Mouse (Mus musculus) lung, postnatal 4 days (tissue): ENCODE measurements at regions not wholly inside any gene's neighbourhood (a gene's known extent, or its start where the extent isn't known, plus 50 kb on each side); places are given as distances from the start of the nearest gene placed in this dataset.

ENCODE experiments used
- DNase-seq, 2 experiments: peaks; one replicate each; pipeline ENCODE4 v3.0.0; 2021

- no peak for DNase-seq
Observed at GRCm38 (mm10) chr7:63313096-63313495, 100.7 kb upstream of the Chrna7 start.

DNA sequence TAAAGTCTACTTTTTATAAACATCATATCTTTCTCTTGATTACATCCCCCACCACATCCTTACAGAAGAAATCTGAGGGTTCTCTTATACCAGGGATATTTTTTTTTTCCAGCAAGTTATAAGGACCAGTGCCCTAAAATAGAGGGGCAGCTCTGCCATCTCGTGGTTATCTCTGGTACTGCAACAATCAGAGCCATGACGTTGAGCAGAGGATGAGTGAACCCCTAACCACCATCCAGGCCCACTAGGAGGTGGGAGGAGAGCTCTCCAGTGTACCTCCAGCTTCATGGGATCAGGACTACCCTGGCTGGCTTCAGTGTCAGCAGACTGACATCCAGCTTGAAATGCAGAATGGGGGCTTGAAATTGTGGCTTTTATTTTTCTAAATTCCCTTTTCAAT lies 107.2 kb upstream of the Chrna7 start:
- peak in 1 of 2 experiments; percentile 45 for DNase-seq

DNA sequence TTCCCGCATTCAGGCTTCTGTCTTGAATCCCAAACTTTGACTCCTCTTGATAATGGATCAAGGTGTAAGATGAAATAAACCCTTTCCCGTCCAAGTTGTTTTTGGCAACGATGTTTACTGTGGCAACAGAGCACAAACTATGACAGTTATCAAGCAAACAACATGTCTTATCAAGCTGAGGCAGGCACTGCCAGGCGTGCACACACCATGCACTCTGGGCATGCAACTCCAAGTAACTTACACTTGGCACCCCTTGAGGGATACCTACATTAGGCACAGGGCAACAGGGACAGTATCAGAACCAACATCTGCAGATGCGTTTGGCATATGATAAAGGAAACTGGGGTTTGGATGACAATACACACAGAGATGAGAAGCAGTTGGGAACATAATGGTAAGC lies 108.8 kb upstream of the Chrna7 start:
- DNase-seq: no peak

DNA sequence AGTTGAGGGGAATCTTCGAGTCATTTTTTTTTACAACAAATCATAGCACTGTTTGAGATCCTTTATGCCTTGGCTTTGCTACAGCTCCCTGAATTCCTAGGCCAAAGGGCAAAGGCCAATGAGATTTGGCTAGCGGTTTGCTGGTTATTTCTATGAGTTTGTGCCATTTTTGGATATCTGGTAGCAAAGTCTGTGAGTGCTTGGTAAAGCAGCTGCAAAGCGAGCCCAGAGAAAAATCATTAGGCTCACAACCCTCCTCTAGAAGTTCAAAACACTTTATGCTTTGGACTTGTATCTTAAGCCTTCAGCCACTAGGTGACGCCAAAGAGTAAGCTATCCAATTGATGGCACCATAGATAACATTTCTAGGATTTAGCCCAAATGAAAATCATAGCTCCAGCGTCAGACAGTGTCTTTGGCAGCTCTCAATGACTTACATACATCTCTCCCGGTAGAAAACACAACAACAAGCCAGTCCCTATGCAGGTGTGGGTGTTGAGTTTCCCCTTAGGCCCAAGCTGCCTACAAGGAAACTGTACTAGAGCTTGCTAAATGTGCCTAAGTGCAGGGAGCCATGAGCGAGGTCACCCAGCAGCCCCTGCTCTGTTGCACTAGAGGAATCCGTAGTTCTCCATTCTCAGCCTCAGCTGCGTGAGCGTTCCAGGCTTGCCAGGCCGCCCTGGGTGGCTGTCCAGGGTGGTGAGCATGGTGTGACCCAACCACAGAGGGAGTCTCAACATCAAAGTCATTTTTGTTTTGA lies 109.8 kb upstream of the Chrna7 start:
- DNase-seq: no peak

DNA sequence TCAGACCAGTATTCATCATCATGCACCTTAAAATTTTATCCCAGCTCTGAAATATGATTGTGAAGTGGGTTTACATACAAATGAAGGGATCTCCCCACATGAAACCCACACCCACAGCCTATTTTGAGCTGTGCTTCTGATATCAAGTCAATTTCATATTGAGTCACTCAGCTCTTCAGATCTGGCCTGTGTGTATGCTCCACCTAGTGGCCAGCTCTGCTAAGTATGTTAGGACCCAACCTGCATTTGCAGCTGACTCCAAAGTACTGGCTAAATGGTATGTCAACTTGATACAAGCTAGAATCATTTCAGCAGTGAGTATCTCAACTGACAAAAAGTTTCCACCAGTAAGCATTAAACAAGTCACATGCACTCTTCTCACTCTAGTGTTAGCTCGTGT lies 109.4 kb upstream of the Otud7a start:
- DNase-seq: no peak

GRCm38 (mm10) chr7:63336072-63336471 lies 108.5 kb upstream of the Otud7a start:
- no peak for DNase-seq

DNA sequence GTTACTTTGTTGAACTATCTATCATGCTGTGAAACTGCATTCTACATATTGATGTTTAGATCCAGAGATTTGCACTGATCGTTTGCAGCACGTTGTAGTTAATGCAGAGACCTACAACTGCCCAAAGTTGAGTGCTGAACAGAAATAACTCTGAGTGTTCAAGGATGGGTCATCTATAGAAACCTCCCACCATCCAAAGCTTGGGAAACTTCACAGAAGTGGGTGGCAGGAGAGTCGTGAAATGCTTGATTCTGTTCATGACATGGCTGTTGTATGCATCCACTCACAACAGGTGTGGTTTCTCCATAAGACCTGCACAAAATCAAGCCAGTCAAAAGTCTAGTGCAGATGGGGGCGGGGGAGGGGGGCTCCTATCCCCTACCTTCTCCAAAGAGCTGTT lies 102.8 kb upstream of the Otud7a start:
- no peak for DNase-seq

- DNase-seq: no peak
Observed at GRCm38 (mm10) chr7:63345671-63346392, 98.7 kb upstream of the Otud7a start.

GRCm38 (mm10) chr7:63346393-63346730 lies 98.2 kb upstream of the Otud7a start:
- no peak for DNase-seq
